Mouse (Mus musculus) G1E (cell line): ENCODE data around the gene Gas2l1. TPM values are rescaled to one million over a fixed set of nuclear protein-coding genes. Genes with fewer than 3 reads are reported as not detected.

Experiments
- ATAC-seq: 2 replicates; pipeline ENCODE4 v1.8.0; 2016; ENCODE audit warnings: mild to moderate bottlenecking; ENCODE audit not compliant: insufficient number of reproducible peaks, poor library complexity, low FRiP score, severe bottlenecking; ENCODE audit errors: extremely low read depth
- DNase-seq: peaks from one replicate; pipeline ENCODE4 v3.0.0; 2012; ENCODE audit warnings: low spot score
- H3K27me3 ChIP-seq: 2 replicates; pipeline ENCODE4 v1.6.1; 2012; ENCODE audit warnings: mild to moderate bottlenecking, low read length, inconsistent platforms; ENCODE audit not compliant: insufficient read depth
- H3K36me3 ChIP-seq: replicated peaks from 2 replicates; pipeline ENCODE3; 2012; ENCODE audit warnings: mild to moderate bottlenecking, inconsistent platforms
- H3K4me1 ChIP-seq: 2 replicates; pipeline ENCODE4 v1.6.1; 2012; ENCODE audit warnings: low read depth, low read length, inconsistent platforms, mixed read lengths; ENCODE audit not compliant: insufficient read depth
- H3K4me3 ChIP-seq: 2 replicates; pipeline ENCODE4 v1.5.1; 2012; ENCODE audit warnings: low read depth, mild to moderate bottlenecking, inconsistent platforms, low read length, moderate library complexity, mixed read lengths
- H3K9me3 ChIP-seq: replicated peaks from 2 replicates; pipeline ENCODE4 v1.6.1; 2012; ENCODE audit warnings: inconsistent platforms
- CTCF ChIP-seq: IDR thresholded peaks from 2 replicates; pipeline ENCODE4 v1.5.1; 2012; ENCODE audit warnings: low read depth, low read length, inconsistent platforms, mixed read lengths
- GATA1 ChIP-seq: IDR thresholded peaks from 2 replicates; pipeline ENCODE4 v1.6.1; 2012; ENCODE audit warnings: borderline replicate concordance, low read length, inconsistent platforms, mixed read lengths
- GATA2 ChIP-seq: IDR thresholded peaks from 2 replicates; pipeline ENCODE4 v1.6.1; 2012; ENCODE audit warnings: low read depth, low read length, inconsistent platforms, borderline replicate concordance
- POLR2AphosphoS5 ChIP-seq: IDR thresholded peaks from 2 replicates; pipeline ENCODE4 v1.6.1; 2012; ENCODE audit warnings: low read depth, low read length, inconsistent platforms; ENCODE audit not compliant: insufficient replicate concordance
- TAL1 ChIP-seq: conservative IDR thresholded peaks from 2 replicates; pipeline ENCODE4 v1.6.1; 2012; ENCODE audit warnings: low read depth, low read length, inconsistent platforms, mixed read lengths
- polyA plus RNA-seq: library from polyadenylated mRNA; stranded (reverse); fragments of >175 nt; gene quantifications from 2 replicates; pipeline ENCODE4 v1.2.3, GENCODE M21; 2012
- total RNA-seq, 2 experiments: library from RNA; stranded (forward) in 1 of 2; stranded (reverse) in 1 of 2; fragments of 200-1000 nt in 1 of 2; fragments of >200 nt in 1 of 2; fragmentation: Nextera tagmentation in 1 of 2; gene quantifications; 2 replicates each; pipeline ENCODE4 v1.2.3; 2014 to 2017

Gas2l1 gene
- total and polyA plus RNA-seq, 3 experiments = 18.2 to 103 (median 32.1) TPM

GRCm38 (mm10) chr11:5035421-5035820, 29.7 kb downstream of the Gas2l1 start:
- DNase-seq = no peak
- Histone ChIP-seq H3K4me3 (no peak overlapping the region), H3K27me3 (no peaks in the 10 kb centered on the region), H3K9me3 (no peaks in the 10 kb centered on the region), H3K4me1 (peaks cover 13% of the 10 kb centered on the region; the same call in 1 of the 2 replicates), H3K36me3 (peaks cover 100% of the 10 kb centered on the region)
- TF ChIP-seq GATA2 (no peak), CTCF (no peak), GATA1 (no peak), TAL1 (no peak), POLR2AphosphoS5 (no peak)
- no peak for ATAC-seq

- Histone ChIP-seq H3K4me3 (no peak overlapping the region), H3K36me3 (peaks cover 99% of the 10 kb centered on the region), H3K4me1 (peaks cover 8% of the 10 kb centered on the region; the same call in 1 of the 2 replicates), H3K27me3 (no peaks in the 10 kb centered on the region), H3K9me3 (no peaks in the 10 kb centered on the region)
- no peak for DNase-seq
- TF ChIP-seq GATA2 (no peak), GATA1 (no peak), POLR2AphosphoS5 (no peak), CTCF (no peak), TAL1 (no peak)
- ATAC-seq = no peak
These were observed 32.0 kb downstream of the Gas2l1 start for GRCm38 (mm10) chr11:5033136-5033535.

- no peaks in the 10 kb centered on the region for H3K9me3 ChIP-seq
- DNase-seq = no peak
- peaks cover 8% of the 10 kb centered on the region; the same call in 1 of the 2 replicates for H3K4me1 ChIP-seq
- no peak for ATAC-seq
- no peak for TF ChIP-seq CTCF
- TF ChIP-seq TAL1 = no peak
- TF ChIP-seq GATA2 = no peak
- TF ChIP-seq POLR2AphosphoS5 = no peak
- no peak for TF ChIP-seq GATA1
- no peak overlapping the region for H3K4me3 ChIP-seq
- no peaks in the 10 kb centered on the region for H3K27me3 ChIP-seq
- peaks cover 99% of the 10 kb centered on the region for H3K36me3 ChIP-seq
These were observed 32.4 kb downstream of the Gas2l1 start for GRCm38 (mm10) chr11:5032706-5033105.

GRCm38 (mm10) chr11:5028228-5028627, 36.9 kb downstream of the Gas2l1 start:
- no peak for ATAC-seq
- peaks cover 98% of the 10 kb centered on the region for H3K36me3 ChIP-seq
- H3K4me3 ChIP-seq = no peak overlapping the region
- TF ChIP-seq CTCF = no peak
- no peak for TF ChIP-seq POLR2AphosphoS5
- TF ChIP-seq GATA1 = no peak
- no peak for TF ChIP-seq GATA2
- no peak for TF ChIP-seq TAL1
- H3K4me1 ChIP-seq = peaks cover 11% of the 10 kb centered on the region; the same call in 1 of the 2 replicates
- no peaks in the 10 kb centered on the region for H3K9me3 ChIP-seq
- DNase-seq = no peak
- H3K27me3 ChIP-seq = no peaks in the 10 kb centered on the region

GRCm38 (mm10) chr11:5025108-5025507, 40.0 kb downstream of the Gas2l1 start:
- H3K36me3 ChIP-seq = peaks cover 89% of the 10 kb centered on the region
- TF ChIP-seq GATA1 = no peak
- TF ChIP-seq POLR2AphosphoS5 = no peak
- TF ChIP-seq TAL1 = no peak
- TF ChIP-seq GATA2 = no peak
- TF ChIP-seq CTCF = no peak
- no peaks in the 10 kb centered on the region for H3K27me3 ChIP-seq
- ATAC-seq (no peak), DNase-seq (no peak)
- peaks cover 3% of the 10 kb centered on the region; the same call in 1 of the 2 replicates for H3K4me1 ChIP-seq
- H3K9me3 ChIP-seq = no peaks in the 10 kb centered on the region
- H3K4me3 ChIP-seq = no peak overlapping the region

GRCm38 (mm10) chr11:5017506-5017905, 47.6 kb downstream of the Gas2l1 start:
- peaks cover 89% of the 10 kb centered on the region for H3K36me3 ChIP-seq
- ATAC-seq (no peak), DNase-seq (no peak)
- TF ChIP-seq TAL1 = no peak
- peak; percentile 47; the same call in 1 of the 2 replicates for TF ChIP-seq CTCF
- H3K9me3 ChIP-seq = no peaks in the 10 kb centered on the region
- H3K27me3 ChIP-seq = no peaks in the 10 kb centered on the region
- H3K4me1 ChIP-seq = peaks cover 12% of the 10 kb centered on the region
- no peak overlapping the region for H3K4me3 ChIP-seq

GRCm38 (mm10) chr11:5016286-5016685, 48.8 kb downstream of the Gas2l1 start:
- TF ChIP-seq GATA2 = no peak
- no peak for TF ChIP-seq TAL1
- no peak for TF ChIP-seq POLR2AphosphoS5
- TF ChIP-seq GATA1 = no peak
- TF ChIP-seq CTCF = no peak
- peaks cover 24% of the 10 kb centered on the region for H3K4me1 ChIP-seq
- no peak for ATAC-seq

More at GRCm38 (mm10) chr11:5016286-5016685, 48.8 kb downstream of the Gas2l1 start:
- no peaks in the 10 kb centered on the region for H3K27me3 ChIP-seq
- DNase-seq = no peak
- no peaks in the 10 kb centered on the region for H3K9me3 ChIP-seq
- no peak overlapping the region for H3K4me3 ChIP-seq
- H3K36me3 ChIP-seq = peaks cover 94% of the 10 kb centered on the region
